Mouse (Mus musculus) CH12.LX (cell line): ENCODE measurements at regions not wholly inside any gene's neighbourhood (a gene's known extent, or its start where the extent isn't known, plus 50 kb on each side); places are given as distances from the start of the nearest gene placed in this dataset.

Source experiments
- DNase-seq: peaks from one replicate; pipeline ENCODE4 v3.0.0-alpha.2; 2013; ENCODE audit errors: extremely low read depth
- H3K27ac ChIP-seq: 2 replicates; pipeline ENCODE4 v1.5.1; 2012; ENCODE audit warnings: low read depth, mild to moderate bottlenecking, control low read depth, moderate library complexity; ENCODE audit not compliant: insufficient read depth
- H3K27me3 ChIP-seq: replicated peaks from 2 replicates; pipeline ENCODE3; 2012; ENCODE audit warnings: inconsistent platforms
- H3K36me3 ChIP-seq, 2 experiments: replicated peaks in 1 of 2; 2 replicates each; pipeline versions ENCODE3 to v1.6.1; 2012; ENCODE audit warnings: inconsistent platforms in 1 of 2, low read length in 1 of 2, mild to moderate bottlenecking in 1 of 2, mixed read lengths in 1 of 2, moderate library complexity in 1 of 2; ENCODE audit not compliant: control insufficient read depth in 1 of 2, insufficient read depth in 1 of 2
- H3K4me1 ChIP-seq, 2 experiments: 2 replicates each; pipeline ENCODE4 v1.6.1; 2012; ENCODE audit warnings: inconsistent platforms in 1 of 2, moderate library complexity in 1 of 2; ENCODE audit not compliant: insufficient read depth in 2 of 2, control insufficient read depth in 1 of 2
- H3K4me2 ChIP-seq: 2 replicates; pipeline ENCODE4 v1.6.1; 2012; ENCODE audit warnings: low read depth, mild to moderate bottlenecking, control low read depth; ENCODE audit not compliant: poor library complexity, insufficient read depth, severe bottlenecking
- H3K4me3 ChIP-seq, 3 experiments: fragments of 150-350 bp in 1 of 3; sonication (generic) in 1 of 3; replicated peaks in 1 of 3; 2 replicates each; pipeline versions ENCODE3 to v1.5.1; 2011 to 2012; ENCODE audit warnings: low read depth in 2 of 3, low read length in 2 of 3, mild to moderate bottlenecking in 2 of 3, moderate library complexity in 2 of 3, control low read depth in 1 of 3, improper control_type of control experiment in 1 of 3, inconsistent platforms in 1 of 3, mixed read lengths in 1 of 3; ENCODE audit not compliant: poor library complexity in 1 of 3
- H3K79me2 ChIP-seq: replicated peaks from 2 replicates; pipeline ENCODE4 v1.6.1; 2012; ENCODE audit warnings: mild to moderate bottlenecking, moderate library complexity; ENCODE audit not compliant: control insufficient read depth, poor library complexity, insufficient read depth, severe bottlenecking; ENCODE audit errors: extremely low read depth
- H3K9ac ChIP-seq: 2 replicates; pipeline ENCODE4 v1.6.1; 2012; ENCODE audit warnings: low read depth, mild to moderate bottlenecking, control low read depth, moderate library complexity; ENCODE audit not compliant: insufficient read depth
- H3K9me3 ChIP-seq: replicated peaks from 2 replicates; pipeline ENCODE3; 2012; ENCODE audit warnings: low read length, inconsistent platforms, mixed read lengths
- BHLHE40 ChIP-seq: IDR thresholded peaks from 2 replicates; pipeline ENCODE4 v1.6.1; 2011; ENCODE audit warnings: mild to moderate bottlenecking, low read depth, low read length, improper control_type of control experiment
- CHD1 ChIP-seq: IDR thresholded peaks from 2 replicates; pipeline ENCODE4 v1.6.1; 2012; ENCODE audit warnings: low read depth, low read length, improper control_type of control experiment, inconsistent platforms
- CHD2 ChIP-seq: IDR thresholded peaks from 2 replicates; pipeline ENCODE4 v1.6.1; 2011; ENCODE audit warnings: low read length, improper control_type of control experiment
- CTCF ChIP-seq, 2 experiments: IDR thresholded peaks in 1 of 2; conservative IDR thresholded peaks in 1 of 2; 2 replicates each; pipeline ENCODE4 v1.5.1; 2011 to 2012; ENCODE audit warnings: low read depth in 2 of 2, low read length in 2 of 2, improper control_type of control experiment in 1 of 2, inconsistent platforms in 1 of 2, mild to moderate bottlenecking in 1 of 2, moderate library complexity in 1 of 2
- E2F4 ChIP-seq: IDR thresholded peaks from 2 replicates; pipeline ENCODE4 v1.6.1; 2011; ENCODE audit warnings: low read depth, low read length, improper control_type of control experiment; ENCODE audit not compliant: insufficient replicate concordance
- ETS1 ChIP-seq: conservative IDR thresholded peaks from 2 replicates; pipeline ENCODE4 v1.6.1; 2012; ENCODE audit warnings: low read depth, mild to moderate bottlenecking, inconsistent platforms, low read length, improper control_type of control experiment, moderate library complexity
- HCFC1 ChIP-seq: IDR thresholded peaks from 2 replicates; pipeline ENCODE4 v1.6.1; 2012; ENCODE audit warnings: low read depth, mild to moderate bottlenecking, inconsistent platforms, low read length, improper control_type of control experiment
- IRF4 ChIP-seq: IDR thresholded peaks from 2 replicates; pipeline ENCODE4 v1.6.1; 2014; ENCODE audit warnings: low read depth, mild to moderate bottlenecking, inconsistent platforms, low read length, improper control_type of control experiment
- JUN ChIP-seq: IDR thresholded peaks from 2 replicates; pipeline ENCODE4 v1.6.1; 2011; ENCODE audit warnings: low read depth, mild to moderate bottlenecking, low read length, improper control_type of control experiment, moderate library complexity; ENCODE audit not compliant: insufficient read depth
- JUND ChIP-seq: conservative IDR thresholded peaks from 2 replicates; pipeline ENCODE4 v1.6.1; 2011; ENCODE audit warnings: low read depth, low read length, improper control_type of control experiment
- KAT2A ChIP-seq: IDR thresholded peaks from 2 replicates; pipeline ENCODE4 v1.6.1; 2012; ENCODE audit warnings: low read length, improper control_type of control experiment, inconsistent platforms; ENCODE audit not compliant: insufficient replicate concordance
- MAFK ChIP-seq: IDR thresholded peaks from 2 replicates; pipeline ENCODE4 v1.6.1; 2011; ENCODE audit warnings: low read length, improper control_type of control experiment; ENCODE audit not compliant: insufficient replicate concordance
- MAX ChIP-seq: IDR thresholded peaks from 2 replicates; pipeline ENCODE4 v1.6.1; 2011; ENCODE audit warnings: low read length, improper control_type of control experiment
- MEF2A ChIP-seq: IDR thresholded peaks from 2 replicates; pipeline ENCODE4 v1.6.1; 2014; ENCODE audit warnings: low read depth, mild to moderate bottlenecking, inconsistent platforms, low read length, improper control_type of control experiment, borderline replicate concordance
- MYC ChIP-seq: IDR thresholded peaks from 2 replicates; pipeline ENCODE4 v1.6.1; 2011; ENCODE audit warnings: low read depth, mild to moderate bottlenecking, improper control_type of control experiment, low read length
- POLR2A ChIP-seq: IDR thresholded peaks from 2 replicates; pipeline ENCODE4 v1.6.1; 2011; ENCODE audit warnings: low read depth, mild to moderate bottlenecking, improper control_type of control experiment, low read length
- POLR2AphosphoS2 ChIP-seq: IDR thresholded peaks from 2 replicates; pipeline ENCODE4 v1.6.1; 2011; ENCODE audit warnings: low read depth, low read length, improper control_type of control experiment
- RAD21 ChIP-seq: IDR thresholded peaks from 2 replicates; pipeline ENCODE4 v1.6.1; 2011; ENCODE audit warnings: low read depth, mild to moderate bottlenecking, low read length, improper control_type of control experiment, moderate library complexity
- SIN3A ChIP-seq: IDR thresholded peaks from 2 replicates; pipeline ENCODE4 v1.6.1; 2012; ENCODE audit warnings: low read length, improper control_type of control experiment, inconsistent platforms
- TBP ChIP-seq: conservative IDR thresholded peaks from 2 replicates; pipeline ENCODE4 v1.6.1; 2011; ENCODE audit warnings: low read depth, low read length, improper control_type of control experiment
- USF1 ChIP-seq: IDR thresholded peaks from 2 replicates; pipeline ENCODE4 v1.6.1; 2014; ENCODE audit warnings: low read depth, mild to moderate bottlenecking, inconsistent platforms, low read length, improper control_type of control experiment
- ZC3H11A ChIP-seq: IDR thresholded peaks from 2 replicates; pipeline ENCODE4 v1.6.1; 2012; ENCODE audit warnings: low read depth, mild to moderate bottlenecking, inconsistent platforms, low read length, improper control_type of control experiment
- ZKSCAN1 ChIP-seq: IDR thresholded peaks from 2 replicates; pipeline ENCODE4 v1.6.1; 2012; ENCODE audit warnings: low read depth, inconsistent platforms, low read length, improper control_type of control experiment, borderline replicate concordance
- dilution Hi-C: fragments of 300-500 bp; cut with MboI; formaldehyde crosslinking; loops from 2 replicates; pipeline ENCODE4 v1.14.3; 2020; ENCODE audit warnings: low sequenced_read_pairs; ENCODE audit not compliant: extremely low pct_unique_long_range_greater_than_20kb, extremely low pct_ligation_motif_present
- in situ Hi-C: fragments of 300-500 bp; cut with MboI; formaldehyde crosslinking; loops from 3 replicates; pipeline ENCODE4 v1.14.3; 2019; ENCODE audit warnings: low sequenced_read_pairs, low pct_ligation_motif_present, low pct_unique_long_range_greater_than_20kb, mixed read lengths

- Histone ChIP-seq H3K4me3 (no peak overlapping the region), H3K79me2 (no peaks in the 10 kb centered on the region), H3K9ac (no peak overlapping the region), H3K27ac (no peak overlapping the region), H3K36me3 (no peaks in the 10 kb centered on the region), H3K4me2 (no peak overlapping the region), H3K27me3 (no peaks in the 10 kb centered on the region), H3K4me1 (no peaks in the 10 kb centered on the region), H3K9me3 (no peaks in the 10 kb centered on the region)
- no peak for DNase-seq
- in situ Hi-C loops (no loop called here), dilution Hi-C loops (no loop called here)
- no peak for TF ChIP-seq ZKSCAN1
- TF ChIP-seq KAT2A, result no peak
- TF ChIP-seq ZC3H11A, result no peak
- no peak for TF ChIP-seq HCFC1
- no peak for TF ChIP-seq BHLHE40
- no peak for TF ChIP-seq IRF4
- TF ChIP-seq MAFK, result no peak
- no peak for TF ChIP-seq CHD2
- TF ChIP-seq JUN, result no peak
- no peak for TF ChIP-seq ETS1
- no peak for TF ChIP-seq TBP
- TF ChIP-seq USF1, result no peak
- TF ChIP-seq JUND, result no peak
- no peak for TF ChIP-seq CTCF (conservative IDR thresholded peaks at IDR 0.05 in 1 of 2, IDR thresholded peaks at IDR 0.05 in 1 of 2; ENCODE audit: low read depth in 2 of 2, low read length in 2 of 2)
- no peak for TF ChIP-seq POLR2A
- TF ChIP-seq MAX, result no peak
These were observed 429.6 kb upstream of the Nr2f1 start for GRCm38 (mm10) chr13:78629041-78629727.

GRCm38 (mm10) chr13:78623652-78624051 is 424.1 kb upstream of the Nr2f1 start:
- dilution Hi-C loops, result no loop called here
- Histone ChIP-seq H3K4me3 (no peak overlapping the region), H3K79me2 (no peaks in the 10 kb centered on the region), H3K4me1 (no peaks in the 10 kb centered on the region), H3K36me3 (no peaks in the 10 kb centered on the region), H3K27ac (no peak overlapping the region), H3K9me3 (no peaks in the 10 kb centered on the region), H3K27me3 (no peaks in the 10 kb centered on the region), H3K9ac (no peak overlapping the region), H3K4me2 (no peak overlapping the region)
- DNase-seq, result no peak
- TF ChIP-seq SIN3A (no peak), MYC (no peak), E2F4 (no peak), TBP (no peak), ETS1 (no peak), CHD1 (no peak), JUND (no peak), POLR2AphosphoS2 (no peak), ZC3H11A (no peak), RAD21 (no peak), CTCF (conservative IDR thresholded peaks at IDR 0.05 in 1 of 2, IDR thresholded peaks at IDR 0.05 in 1 of 2; ENCODE audit: low read depth in 2 of 2, low read length in 2 of 2) (no peak), MEF2A (no peak)
- in situ Hi-C loops, result no loop called here
